Mouse (Mus musculus) embryonic facial prominence, embryonic 11.5 days (tissue): ENCODE results near the gene Rfc5. TPM values are rescaled to one million over a fixed set of nuclear protein-coding genes. Genes with fewer than 3 reads are reported as not detected.
"Not testable (repeated sequence)": the region's sequence is repeated elsewhere in the genome, so short reads cannot be mapped to it uniquely, and the experiment has no call there.

Experiments used
- ATAC-seq: fragments of 200-750 bp; cut with Nextera tagmentation; replicated peaks from 2 replicates; pipeline ENCODE4 v1.8.0; 2017; ENCODE audit warnings: low read depth; ENCODE audit not compliant: insufficient number of reproducible peaks, low FRiP score, low TSS enrichment
- DNase-seq: peaks from one replicate; pipeline ENCODE4 v3.0.0-alpha.2; 2015; ENCODE audit warnings: low spot score
- H3K27ac ChIP-seq: fragments of 300-500 bp; sonication (generic); replicated peaks from 2 replicates; pipeline ENCODE4 v1.5.1; 2014; ENCODE audit warnings: mild to moderate bottlenecking, low read depth, low read length, control low read depth
- H3K27me3 ChIP-seq: fragments of 300-500 bp; sonication (generic); 2 replicates; pipeline ENCODE4 v1.6.1; 2014; ENCODE audit warnings: mild to moderate bottlenecking, low read length, moderate library complexity, mixed read lengths; ENCODE audit not compliant: control insufficient read depth, insufficient read depth
- H3K36me3 ChIP-seq: fragments of 300-500 bp; sonication (generic); replicated peaks from 2 replicates; pipeline ENCODE4 v1.6.1; 2014; ENCODE audit warnings: low read depth, mild to moderate bottlenecking, low read length, moderate library complexity, mixed read lengths; ENCODE audit not compliant: control insufficient read depth, insufficient read depth
- H3K4me1 ChIP-seq: fragments of 300-500 bp; sonication (generic); 2 replicates; pipeline ENCODE4 v1.6.1; 2014; ENCODE audit warnings: low read length, mixed read lengths; ENCODE audit not compliant: control insufficient read depth, insufficient read depth
- H3K4me2 ChIP-seq: fragments of 300-500 bp; sonication (generic); 2 replicates; pipeline ENCODE4 v1.6.1; 2014; ENCODE audit warnings: low read depth, mild to moderate bottlenecking, control low read depth, low read length, moderate library complexity
- H3K4me3 ChIP-seq: fragments of 300-500 bp; sonication (generic); 2 replicates; pipeline ENCODE4 v1.5.1; 2014; ENCODE audit warnings: low read depth, low read length, control low read depth
- H3K9ac ChIP-seq: fragments of 300-500 bp; sonication (generic); replicated peaks from 2 replicates; pipeline ENCODE4 v1.6.1; 2014; ENCODE audit warnings: mild to moderate bottlenecking, control low read depth, low read length
- H3K9me3 ChIP-seq: fragments of 300-500 bp; sonication (generic); replicated peaks from 2 replicates; pipeline ENCODE4 v1.6.1; 2016; ENCODE audit warnings: mild to moderate bottlenecking, low read length, inconsistent platforms, mixed read lengths; ENCODE audit not compliant: control insufficient read depth
- WGBS: fragments of 180-500 bp; shearing (Covaris S2); extraction: QIAGEN DNeasy Blood & Tissue Kit; methylation state at CpG from one replicate; pipeline ENCODE4 v1.1.7; 2014; 5-methylcytosine and 5-hydroxymethylcytosine counted together
- polyA plus RNA-seq: library from polyadenylated mRNA; unstranded; fragments of >200 nt; fragmentation: Nextera tagmentation; extraction: Ambion mirVana; gene quantifications from 2 replicates; pipeline ENCODE4 v1.2.1, GENCODE M21; 2014

Gene Rfc5
- polyA plus RNA-seq = 105 and 115 TPM in 2 replicates

GRCm38 (mm10) chr5:117388877-117389276 lies at the start of gene Rfc5:
Rfc5 (minus strand) TSS chr5:117389047.
- WGBS = under 1% methylated on average over 44 of the region's 44 CpGs
- ATAC-seq (peak; percentile 92), DNase-seq (peak; percentile 98)
- Histone ChIP-seq H3K4me1 (no peaks in the 10 kb centered on the region), H3K4me2 (peak within 1 kb of the TSS; percentile 66), H3K9ac (peak within 1 kb of the TSS; percentile 94), H3K9me3 (no peaks in the 10 kb centered on the region), H3K27me3 (no peaks in the 10 kb centered on the region), H3K27ac (0 out of 2 replicates have a peak within 1 kb of the TSS, but pooled peaks have one; percentile 52), H3K4me3 (peak within 1 kb of the TSS; percentile 84), H3K36me3 (no peaks in the 10 kb centered on the region; the same call in 1 of the 2 replicates)

GRCm38 (mm10) chr5:117433501-117433900 lies 44.7 kb upstream of the Rfc5 start:
- not testable (repeated sequence) for ATAC-seq, H3K4me1 ChIP-seq, H3K36me3 ChIP-seq, H3K4me3 ChIP-seq, H3K4me2 ChIP-seq, H3K9me3 ChIP-seq, H3K9ac ChIP-seq, H3K27ac ChIP-seq, DNase-seq, H3K27me3 ChIP-seq
- 92% methylated on average over 7 of the region's 7 CpGs for WGBS

GRCm38 (mm10) chr5:117417442-117417841 lies 28.6 kb upstream of the Rfc5 start:
- no peaks in the 10 kb centered on the region for H3K36me3 ChIP-seq
- H3K4me3 ChIP-seq = no peak overlapping the region
- H3K4me2 ChIP-seq = no peak overlapping the region
- DNase-seq = no peak
- H3K9me3 ChIP-seq = no peaks in the 10 kb centered on the region; the same call in 1 of the 2 replicates
- H3K27me3 ChIP-seq = peaks cover 30% of the 10 kb centered on the region
- no peak overlapping the region for H3K9ac ChIP-seq
- no peaks in the 10 kb centered on the region; the same call in 1 of the 2 replicates for H3K4me1 ChIP-seq
- WGBS = 71% methylated on average over 2 of the region's 2 CpGs
- ATAC-seq = no peak
- no peak overlapping the region for H3K27ac ChIP-seq

- peak overlapping the region; percentile 98; the same call in 1 of the 2 replicates for H3K4me2 ChIP-seq
- 23% methylated on average over 19 of the region's 19 CpGs for WGBS
- no peaks in the 10 kb centered on the region; the same call in 1 of the 2 replicates for H3K9me3 ChIP-seq
- H3K27ac ChIP-seq = no peak overlapping the region
- DNase-seq (no peak), ATAC-seq (no peak)
- no peaks in the 10 kb centered on the region; the same call in 1 of the 2 replicates for H3K4me1 ChIP-seq
- peaks cover 33% of the 10 kb centered on the region for H3K27me3 ChIP-seq
- no peaks in the 10 kb centered on the region for H3K36me3 ChIP-seq
- H3K9ac ChIP-seq = no peak overlapping the region
- peak overlapping the region; percentile 60; the same call in 1 of the 2 replicates for H3K4me3 ChIP-seq
Measured at GRCm38 (mm10) chr5:117415011-117415912, 26.4 kb upstream of the Rfc5 start.

GRCm38 (mm10) chr5:117414611-117415010 lies 25.8 kb upstream of the Rfc5 start:
- H3K4me2 ChIP-seq = peak overlapping the region; percentile 98
- no peaks in the 10 kb centered on the region for H3K36me3 ChIP-seq
- no peak overlapping the region; the same call in 1 of the 2 replicates for H3K9ac ChIP-seq
- DNase-seq (no peak), ATAC-seq (no peak)
- no peaks in the 10 kb centered on the region; the same call in 1 of the 2 replicates for H3K4me1 ChIP-seq
- peak overlapping the region; percentile 60 for H3K4me3 ChIP-seq
- H3K27ac ChIP-seq = no peak overlapping the region
- H3K9me3 ChIP-seq = no peaks in the 10 kb centered on the region; the same call in 1 of the 2 replicates
- peaks cover 33% of the 10 kb centered on the region for H3K27me3 ChIP-seq
- under 1% methylated on average over 10 of the region's 10 CpGs for WGBS

- H3K27me3 ChIP-seq = peaks cover 33% of the 10 kb centered on the region
- under 1% methylated on average over 81 of the region's 89 CpGs for WGBS
- H3K4me2 ChIP-seq = peak within 1 kb of the TSS; percentile 98
- H3K27ac ChIP-seq = peak within 1 kb of the TSS; percentile 47; the same call in 1 of the 2 replicates
- H3K4me3 ChIP-seq = peak within 1 kb of the TSS; percentile 60
- no peaks in the 10 kb centered on the region; the same call in 1 of the 2 replicates for H3K4me1 ChIP-seq
- DNase-seq = peak; percentile 59
- peak within 1 kb of the TSS; percentile 56 for H3K9ac ChIP-seq
- peak; percentile 79 for ATAC-seq
- H3K36me3 ChIP-seq = no peaks in the 10 kb centered on the region
- H3K9me3 ChIP-seq = no peaks in the 10 kb centered on the region; the same call in 1 of the 2 replicates
Measured at GRCm38 (mm10) chr5:117413507-117414501, 25.0 kb upstream of the Rfc5 start, which contains the start of gene Ksr2. Ksr2 (plus strand) TSS chr5:117414000.

GRCm38 (mm10) chr5:117409369-117409768 lies 20.5 kb upstream of the Rfc5 start:
- Histone ChIP-seq H3K27me3 (peaks cover 16% of the 10 kb centered on the region), H3K4me1 (no peaks in the 10 kb centered on the region; the same call in 1 of the 2 replicates), H3K9me3 (no peaks in the 10 kb centered on the region; the same call in 1 of the 2 replicates), H3K27ac (no peak overlapping the region), H3K9ac (no peak overlapping the region), H3K36me3 (no peaks in the 10 kb centered on the region), H3K4me3 (no peak overlapping the region), H3K4me2 (no peak overlapping the region)
- ATAC-seq = no peak
- WGBS = 66% methylated on average over 6 of the region's 6 CpGs
- no peak for DNase-seq
